Mouse (Mus musculus) lung, postnatal 36 days (tissue): ENCODE data around the gene Evi5.
A peak's percentile ranks its signal among the peaks of the same experiment; 100 is the strongest.

ENCODE experiments used
- DNase-seq: peaks from one replicate; pipeline ENCODE4 v3.0.0; 2022; ENCODE audit warnings: mixed read lengths

Evi5 gene

DNA sequence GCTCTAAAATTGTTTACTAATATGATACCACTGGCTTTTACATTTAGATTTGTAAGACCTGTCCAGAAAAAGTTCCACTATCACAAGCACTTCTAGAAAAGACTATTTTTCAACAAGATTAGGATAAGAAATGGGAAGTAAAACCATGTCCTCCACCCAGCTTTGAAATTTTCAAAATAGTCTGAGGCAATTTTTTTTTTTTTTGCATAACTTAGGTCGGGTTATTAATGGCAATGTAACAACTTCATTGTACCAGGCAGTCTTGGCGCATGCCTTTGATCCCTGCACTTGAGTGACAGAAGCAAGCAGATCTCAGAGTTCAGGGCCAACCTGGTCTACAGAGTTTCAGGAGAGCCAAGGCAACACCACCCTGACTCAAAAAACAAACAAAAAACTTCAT, 5.2 kb downstream of the Evi5 start:
- DNase-seq, result peak; percentile 54

DNA sequence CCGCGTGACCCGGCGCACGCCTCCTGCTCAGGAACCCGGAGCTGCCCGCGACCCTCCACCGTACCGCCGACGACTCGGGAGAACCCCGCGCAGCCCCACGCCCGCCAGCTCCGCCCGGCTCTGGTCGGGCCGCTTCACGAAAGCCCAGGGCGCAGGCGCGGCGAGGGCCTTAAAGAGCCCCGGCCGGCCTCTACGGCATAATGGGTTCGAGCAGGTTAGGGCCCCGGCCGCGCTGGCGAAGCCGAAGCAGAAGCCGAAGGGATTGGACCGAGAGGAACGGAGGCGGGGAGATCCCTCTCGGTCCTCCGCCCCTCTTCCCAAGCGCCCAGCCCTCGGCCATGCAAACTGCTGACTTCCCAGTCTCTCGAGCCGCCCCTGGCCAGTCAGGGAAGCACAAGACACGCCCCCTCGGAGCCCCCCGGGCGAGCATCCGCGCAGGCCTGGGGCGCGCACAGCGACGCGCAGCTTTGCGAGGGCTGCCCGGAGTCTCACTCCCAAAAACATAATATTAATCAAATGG, 5.9 kb downstream of the Evi5 start:
- peak; percentile 95 for DNase-seq

DNA sequence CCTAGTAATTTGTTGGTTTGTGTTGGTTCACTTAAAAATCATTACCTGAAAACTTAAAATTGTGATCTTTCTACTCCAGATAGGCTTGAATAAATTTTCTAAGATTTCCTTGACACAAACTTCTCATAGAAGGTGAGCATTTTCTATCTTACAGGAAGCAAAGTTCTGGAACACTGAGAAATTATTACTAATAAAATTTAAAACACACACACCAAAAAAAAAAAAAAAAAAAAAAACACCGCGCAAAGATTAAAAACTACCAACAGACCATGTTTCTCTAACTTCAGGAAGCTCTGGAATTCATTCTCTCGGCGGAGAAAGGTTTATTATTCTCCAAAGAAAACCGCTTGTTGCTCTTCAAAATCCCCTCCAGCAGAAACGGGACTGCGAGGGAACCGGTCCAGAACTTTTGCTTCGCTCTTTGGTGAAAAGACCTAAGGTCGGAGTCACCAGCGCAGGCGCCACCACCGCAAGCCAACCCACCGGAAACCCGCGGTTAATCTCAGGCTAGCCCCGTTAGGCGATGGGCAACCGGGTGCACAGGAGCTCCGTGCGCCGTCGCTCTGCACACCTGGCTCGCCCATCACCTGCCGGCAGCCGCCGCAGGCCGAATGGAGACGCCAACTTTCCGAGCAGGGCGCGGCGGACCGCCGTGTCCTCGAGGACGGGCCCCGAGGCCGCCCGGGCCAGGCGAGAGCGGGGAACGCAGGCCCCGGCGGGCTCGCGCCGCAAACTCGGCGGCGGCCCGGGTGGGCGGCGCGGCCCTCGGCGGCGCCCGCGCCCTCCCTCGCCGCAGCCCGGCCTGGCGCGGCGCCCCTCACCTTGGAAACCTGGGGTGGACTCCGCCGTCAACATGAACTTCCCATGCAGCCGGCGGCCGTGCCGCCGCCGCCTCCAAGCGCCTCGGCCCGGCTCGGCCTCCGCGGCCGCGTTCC, 6.7 kb downstream of the Evi5 start:
- peak; percentile 74 for DNase-seq

DNA sequence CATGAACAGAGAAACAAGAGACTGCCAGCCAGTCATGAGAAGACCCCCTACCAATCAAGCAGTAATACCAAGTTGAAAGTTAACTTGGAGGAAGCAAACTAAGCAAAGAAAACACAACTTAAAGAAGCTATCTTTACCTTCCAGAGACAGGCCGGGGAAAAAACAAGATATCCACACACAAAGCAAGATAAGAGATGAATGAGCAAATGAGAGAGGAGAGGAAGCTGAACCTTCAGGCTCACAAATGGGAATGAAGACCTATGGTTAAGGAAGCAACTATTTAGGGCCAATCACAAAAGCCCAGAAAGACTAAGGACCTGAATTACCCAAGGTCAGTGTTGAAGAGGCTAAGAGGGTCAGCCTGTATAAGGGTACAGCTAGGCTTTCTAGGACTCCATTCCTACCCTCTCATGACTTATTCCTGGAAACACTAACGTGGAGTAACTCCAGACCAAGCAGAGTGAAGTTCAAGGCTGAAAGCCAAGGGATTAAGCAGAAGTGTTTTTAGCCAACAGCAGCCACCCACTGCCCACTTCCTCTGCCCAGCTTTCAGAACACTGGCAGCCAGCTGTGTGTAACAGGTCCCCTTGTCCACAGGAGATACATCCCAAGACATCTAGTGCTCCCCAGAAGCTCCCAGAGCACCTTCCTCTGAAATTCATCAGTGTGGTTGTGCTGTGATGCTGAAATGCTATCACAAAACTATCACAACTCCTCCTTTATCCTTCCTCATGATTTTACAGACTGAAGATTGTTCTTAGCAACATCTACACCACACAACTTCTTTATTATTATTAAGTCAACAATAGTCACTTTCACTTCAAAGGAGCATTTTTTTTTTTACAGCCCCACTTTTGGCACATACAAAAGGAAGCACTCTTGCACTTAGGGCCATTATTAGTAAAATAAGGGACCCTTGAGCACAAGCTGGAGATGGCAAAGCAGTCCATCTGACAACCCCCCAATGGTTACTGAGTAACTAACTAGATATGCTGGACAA, 8.5 kb downstream of the Evi5 start:
- DNase-seq, result peak; percentile 62

DNA sequence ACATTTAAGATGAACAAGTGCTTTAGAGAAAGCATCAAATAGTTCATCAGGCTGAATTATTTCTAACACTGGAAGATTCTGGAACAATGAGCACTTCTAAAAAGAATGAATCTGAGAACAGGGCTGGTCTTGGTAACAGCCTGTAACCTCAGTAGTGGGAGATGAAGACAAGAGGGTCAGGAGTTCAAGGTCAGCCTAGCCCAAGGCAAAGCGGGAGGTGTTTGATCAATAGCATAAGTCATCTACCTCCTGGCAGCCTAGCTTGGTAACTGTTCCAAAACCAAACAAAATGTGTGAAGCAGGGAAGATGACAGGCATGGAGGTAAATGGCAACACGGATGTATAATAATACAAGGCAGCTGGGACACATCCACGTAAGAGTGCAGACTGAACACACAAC, 10.9 kb downstream of the Evi5 start:
- DNase-seq, result no peak

DNA sequence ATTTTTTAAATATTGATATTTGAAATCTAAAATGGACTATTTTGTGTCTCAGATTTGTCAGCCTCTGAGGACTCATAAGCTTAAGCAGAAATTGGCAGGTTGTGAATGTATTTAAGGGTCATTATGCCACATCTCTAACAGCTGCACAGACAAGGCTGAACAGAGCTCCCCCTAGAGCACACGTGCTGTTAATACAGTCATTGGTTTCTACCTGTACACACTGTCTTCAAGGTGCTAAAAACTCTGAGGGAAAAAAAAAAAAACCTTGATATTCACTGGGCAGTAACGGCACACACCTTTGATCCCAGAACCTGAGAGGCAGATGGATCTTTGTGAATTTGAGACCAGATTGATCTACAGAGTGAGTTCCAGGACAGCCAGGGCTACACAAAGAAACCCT, 15.9 kb downstream of the Evi5 start:
- DNase-seq, result peak; percentile 34

DNA sequence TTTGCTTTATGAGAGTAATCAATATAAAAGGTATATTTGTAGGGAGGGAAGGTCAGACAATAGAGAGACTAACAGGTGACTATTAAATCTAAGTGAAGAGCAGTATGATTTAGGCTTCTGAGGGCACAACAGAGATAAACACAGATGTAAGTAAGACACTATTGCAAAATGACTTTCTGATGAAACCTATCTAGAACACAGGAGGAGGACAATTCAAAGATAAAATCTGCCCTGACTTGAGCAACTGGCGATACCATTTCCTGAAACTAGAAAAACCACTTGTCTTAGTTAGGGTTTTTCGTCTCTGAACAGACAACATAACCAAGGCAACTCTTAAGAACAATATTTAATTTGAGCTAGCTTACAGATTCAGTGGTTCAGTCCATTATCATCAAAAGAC, 19.4 kb downstream of the Evi5 start:
- DNase-seq, result no peak

DNA sequence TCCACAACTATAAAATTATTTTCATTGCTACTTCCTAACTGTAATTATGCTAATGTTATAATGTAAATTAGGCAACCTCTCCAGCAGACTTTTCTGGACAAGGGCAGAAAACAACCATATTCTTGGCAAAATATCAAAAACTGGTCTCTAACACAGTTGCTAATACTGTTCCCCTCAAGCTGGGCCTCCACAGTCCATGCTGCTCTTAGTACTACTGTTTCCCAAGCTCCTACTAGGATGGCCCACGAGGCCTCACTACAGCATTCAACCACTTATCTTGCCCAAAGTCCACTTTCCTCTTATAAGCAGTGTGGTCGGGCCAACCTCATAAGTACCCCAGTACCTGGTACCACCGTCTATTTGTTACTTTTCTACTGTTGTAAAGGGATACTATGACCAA, 20.4 kb downstream of the Evi5 start:
- no peak for DNase-seq

DNA sequence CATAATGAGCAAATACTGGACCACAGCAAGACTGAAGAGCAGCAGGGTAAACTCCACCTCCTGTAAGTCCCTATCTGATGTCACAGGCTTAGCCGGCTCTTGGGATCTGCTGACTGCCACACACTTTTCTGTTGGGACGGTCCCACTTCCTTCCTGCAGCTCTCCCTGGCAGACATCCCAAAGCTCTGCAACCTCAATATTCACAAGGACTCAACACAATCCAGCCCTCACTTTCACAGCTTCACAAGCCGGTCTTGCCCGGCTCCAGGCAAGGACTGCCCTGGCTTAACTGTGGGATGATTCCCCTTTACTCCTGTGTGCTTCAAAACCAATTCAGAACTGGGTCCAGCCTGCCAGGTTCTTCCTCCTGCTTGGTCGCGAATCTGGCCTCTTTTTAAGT, 21.1 kb downstream of the Evi5 start:
- DNase-seq, result peak; percentile 61

DNA sequence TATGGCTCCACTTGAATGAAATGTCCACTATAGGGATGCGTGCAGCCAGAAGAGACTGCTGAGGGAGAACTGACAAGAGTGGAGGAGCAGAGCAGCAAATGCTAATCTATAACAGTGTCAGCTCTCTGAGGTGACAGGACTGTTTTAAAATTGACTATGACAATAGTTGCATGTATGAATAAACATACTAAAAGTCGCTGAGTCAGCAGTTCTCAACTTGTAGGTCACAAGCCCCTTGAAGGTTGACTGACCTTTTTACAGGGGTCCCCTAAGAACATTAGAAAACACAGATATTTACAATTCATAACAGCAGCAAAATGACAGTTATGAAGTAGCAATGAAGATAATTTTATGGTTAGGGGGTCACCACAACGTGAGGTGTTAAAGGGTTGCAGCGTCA, 25.9 kb downstream of the Evi5 start:
- no peak for DNase-seq

DNA sequence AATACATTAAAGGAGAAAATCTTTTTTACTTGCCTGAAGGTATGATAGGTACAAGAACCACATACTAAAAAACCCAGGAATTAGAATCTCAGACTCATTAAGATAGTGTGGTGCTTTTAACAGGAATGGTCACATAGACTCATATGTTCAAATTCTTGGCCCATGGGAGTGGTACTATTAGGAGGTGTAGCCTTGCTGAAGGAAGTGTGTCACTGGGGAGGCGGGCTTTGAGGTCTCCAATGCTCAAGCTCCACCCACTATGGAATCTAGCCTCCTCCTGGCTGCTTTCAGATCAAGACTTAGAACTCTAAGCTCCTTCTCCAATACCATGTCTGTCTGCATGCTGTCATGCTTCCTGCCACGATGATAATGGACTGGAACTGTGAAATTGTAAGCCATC, 27.1 kb downstream of the Evi5 start:
- DNase-seq, result no peak

DNA sequence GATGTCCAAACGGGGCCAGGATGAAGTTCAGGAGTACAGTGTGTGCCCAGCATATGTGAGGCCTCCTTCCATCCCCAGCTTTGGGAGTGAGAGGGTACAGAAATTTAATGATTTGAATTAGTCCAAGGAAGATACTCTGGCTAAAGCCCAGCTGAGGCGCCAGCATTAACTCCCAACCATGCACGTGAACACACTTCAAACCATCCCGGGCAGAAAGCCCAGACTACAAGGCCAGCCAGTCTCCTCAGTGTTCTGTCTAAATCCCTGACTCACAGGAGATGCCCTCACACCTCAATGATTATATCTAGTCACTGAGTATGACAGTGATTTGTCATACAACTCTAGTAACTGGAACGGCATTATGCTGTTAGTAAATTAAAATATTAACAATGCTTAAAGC, 27.6 kb downstream of the Evi5 start:
- DNase-seq, result no peak

DNA sequence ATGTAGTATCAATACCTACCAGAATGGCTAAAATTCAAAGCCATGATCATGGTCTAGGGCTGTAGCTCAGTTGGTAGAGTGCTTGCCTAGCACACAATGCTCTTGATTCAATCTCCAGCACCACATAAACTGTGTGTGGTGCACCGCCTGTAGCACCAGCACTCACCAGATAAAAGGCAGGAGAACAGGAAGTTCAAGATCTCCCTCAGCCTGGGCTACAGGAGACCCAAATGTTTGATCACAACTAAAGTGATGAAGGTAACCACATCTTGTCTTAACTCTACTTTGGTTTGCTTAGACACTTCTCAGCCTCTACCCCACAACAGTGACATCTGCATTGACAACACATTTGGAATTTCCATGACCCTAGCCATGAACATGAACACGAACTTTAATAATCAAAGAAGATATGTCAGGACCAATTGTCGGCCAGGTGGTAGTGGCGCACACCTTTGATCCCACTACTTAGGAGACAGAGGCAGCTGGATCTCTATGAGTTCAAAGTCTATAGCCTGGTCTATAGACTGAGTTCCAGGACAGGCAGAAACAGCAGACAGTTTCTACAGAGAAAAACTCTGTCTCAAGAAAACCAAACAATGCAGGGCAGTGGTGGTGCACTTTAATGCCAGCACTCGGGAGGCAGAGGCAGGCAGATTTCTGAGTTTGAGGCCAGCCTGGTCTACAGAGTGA, 34.2 kb downstream of the Evi5 start:
- DNase-seq, result no peak

DNA sequence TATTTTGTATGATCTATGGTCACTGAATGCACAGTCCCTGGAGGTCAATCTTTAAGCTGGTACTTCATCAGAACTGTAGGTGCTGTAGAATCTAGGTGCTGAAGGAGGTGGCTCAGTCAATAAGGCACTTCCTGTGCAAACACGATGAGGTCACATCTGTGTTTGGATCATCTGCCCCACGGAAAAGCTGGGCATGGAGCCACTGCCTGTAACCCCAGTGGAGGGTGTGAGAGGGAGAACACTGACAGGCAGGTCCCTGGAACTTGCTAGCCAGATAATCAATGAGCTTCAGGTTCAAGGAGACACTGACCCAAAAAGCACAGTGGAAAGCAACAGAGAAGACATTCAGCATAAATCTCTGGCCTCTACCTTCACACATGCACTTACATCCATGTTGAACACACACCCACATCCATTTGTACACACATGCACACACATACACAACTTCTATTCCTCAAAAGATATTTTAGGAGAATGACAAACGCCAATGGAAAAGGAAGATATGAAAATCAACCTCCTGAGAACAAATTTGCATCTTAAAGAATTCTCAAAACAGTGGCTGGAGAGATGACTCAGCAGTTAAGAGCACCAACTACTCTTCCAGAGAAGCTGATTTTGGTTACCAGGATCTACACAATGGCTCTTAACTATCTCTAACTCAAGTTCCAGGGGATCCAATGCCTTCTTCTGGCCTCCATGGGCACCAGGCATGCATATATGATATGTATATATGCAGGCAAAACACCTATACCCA, 35.8 kb downstream of the Evi5 start:
- DNase-seq, result peak; percentile 21

DNA sequence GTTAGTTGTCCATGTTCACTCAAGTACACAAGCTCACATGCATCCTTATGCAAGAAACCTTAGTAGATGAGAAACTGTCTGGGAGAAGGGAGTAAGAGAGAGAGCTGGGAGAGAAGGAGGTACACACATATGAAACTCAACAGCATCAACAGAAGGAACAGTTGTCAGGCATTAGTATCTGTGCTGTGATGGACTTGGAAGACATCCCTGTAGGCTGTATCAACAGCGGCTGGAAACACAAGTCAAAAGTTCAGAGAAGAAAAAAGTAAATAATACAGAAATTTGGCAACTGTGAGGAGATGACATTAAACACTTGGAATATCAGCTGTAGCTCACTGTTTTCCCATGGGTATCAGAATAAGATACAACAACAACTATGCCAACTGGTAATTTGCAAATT, 40.6 kb downstream of the Evi5 start:
- DNase-seq, result no peak

DNA sequence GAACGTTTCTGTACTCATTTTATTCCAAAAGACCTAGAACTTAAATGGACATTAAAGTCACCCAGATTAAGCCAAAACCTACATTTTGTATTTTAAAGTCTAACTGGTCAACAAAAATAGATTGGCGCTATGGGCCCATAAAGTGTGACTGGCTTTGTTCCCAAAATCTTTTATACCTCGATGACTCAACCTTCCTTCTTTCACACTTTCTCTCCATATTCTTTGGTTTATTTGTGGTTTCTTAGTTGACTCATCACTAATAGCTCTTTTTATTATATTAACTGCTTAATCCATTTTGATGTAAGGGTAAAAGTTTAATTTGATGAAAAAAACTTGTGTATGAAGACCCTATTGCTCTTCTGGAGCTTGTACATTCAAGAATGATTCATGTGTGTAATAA, 43.6 kb downstream of the Evi5 start:
- DNase-seq, result no peak

DNA sequence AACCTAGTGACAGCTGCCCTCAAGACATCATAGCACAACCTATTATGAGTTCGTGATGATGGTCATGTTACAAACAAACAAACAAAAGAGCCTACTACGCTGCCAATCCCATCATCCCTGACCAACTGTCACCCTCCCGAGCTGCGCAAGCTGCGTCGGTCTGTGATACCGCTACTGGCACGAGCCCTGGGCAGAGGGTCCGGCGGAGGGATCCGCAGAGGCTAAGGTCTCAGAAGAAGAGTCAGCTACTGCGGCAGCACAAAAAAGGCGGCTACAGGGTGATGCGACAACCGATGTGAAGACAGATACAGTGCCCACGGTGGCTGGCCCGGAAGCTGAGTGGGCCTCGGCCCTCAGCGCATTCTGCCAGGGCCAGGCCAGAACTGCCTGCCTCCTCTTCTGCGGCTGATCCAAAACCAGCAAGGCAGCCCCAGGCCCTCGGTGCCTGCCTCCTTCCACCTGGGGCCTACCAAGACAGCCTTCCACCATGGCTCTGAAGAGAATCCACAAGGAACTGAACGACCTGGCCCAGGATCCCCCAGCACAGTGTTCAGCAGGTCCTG, 44.8 kb downstream of the Evi5 start, which contains the start of gene Ube2d2b:
Gene Ube2d2b (plus strand): TSS at position 102 of the 563 bp plus-strand sequence.
- no peak for DNase-seq

DNA sequence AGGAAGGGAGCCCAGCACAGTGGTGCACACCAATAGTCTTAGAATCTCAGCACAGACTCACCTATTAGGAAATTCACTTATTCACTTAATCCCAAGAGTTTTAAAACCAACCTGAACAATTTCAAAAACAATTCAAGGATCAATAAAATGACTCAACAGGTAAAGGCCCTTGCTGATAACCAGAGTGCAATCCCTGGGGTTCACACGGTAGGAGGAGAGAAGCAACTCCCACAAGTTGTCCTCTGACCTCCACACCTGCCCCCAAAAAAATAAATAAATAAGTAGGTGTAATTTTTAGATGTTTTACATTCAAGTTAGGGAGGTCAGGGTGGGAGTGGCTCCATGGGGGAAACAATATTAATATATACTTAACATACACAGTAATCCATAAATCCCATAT, 52.4 kb downstream of the Evi5 start:
- no peak for DNase-seq

DNA sequence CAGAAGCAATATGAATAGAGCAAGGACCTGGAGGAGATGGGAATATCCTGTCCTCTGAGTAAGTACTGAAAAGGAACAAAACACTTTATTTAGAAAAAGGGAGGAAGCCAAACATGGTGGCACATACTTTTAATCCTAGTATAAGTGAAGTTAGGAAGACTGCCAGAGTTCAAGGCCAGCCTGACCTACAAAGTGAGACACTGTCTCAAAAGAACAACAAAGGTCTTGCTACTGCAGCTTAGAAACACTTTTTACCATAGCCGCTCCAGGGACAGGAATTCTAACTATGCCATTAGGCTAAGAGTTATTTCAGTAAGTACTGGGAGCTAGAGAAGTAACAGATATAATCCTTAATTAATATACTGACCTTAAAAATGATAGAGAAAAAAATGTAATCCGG, 60.3 kb downstream of the Evi5 start:
- DNase-seq, result no peak

DNA sequence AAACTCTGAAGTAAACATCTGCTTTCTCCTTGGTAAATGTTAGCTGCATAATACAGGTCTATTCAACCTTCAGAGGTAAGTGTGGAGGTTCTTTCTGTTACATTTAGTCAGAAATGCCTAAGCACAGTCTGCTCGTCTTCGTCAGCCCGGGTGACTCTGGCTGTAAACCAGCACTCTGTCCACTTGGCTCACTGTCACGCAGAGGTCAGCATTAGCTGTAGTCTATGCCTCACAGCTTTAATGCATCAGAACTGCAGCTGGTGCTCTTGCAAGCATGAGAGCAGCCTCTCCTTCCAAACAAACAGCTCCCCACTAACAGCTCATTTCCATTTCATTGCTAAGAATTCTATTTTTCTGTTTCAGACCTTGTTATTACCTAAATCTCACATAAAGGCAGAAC, 67.4 kb downstream of the Evi5 start:
- peak; percentile 32 for DNase-seq

DNA sequence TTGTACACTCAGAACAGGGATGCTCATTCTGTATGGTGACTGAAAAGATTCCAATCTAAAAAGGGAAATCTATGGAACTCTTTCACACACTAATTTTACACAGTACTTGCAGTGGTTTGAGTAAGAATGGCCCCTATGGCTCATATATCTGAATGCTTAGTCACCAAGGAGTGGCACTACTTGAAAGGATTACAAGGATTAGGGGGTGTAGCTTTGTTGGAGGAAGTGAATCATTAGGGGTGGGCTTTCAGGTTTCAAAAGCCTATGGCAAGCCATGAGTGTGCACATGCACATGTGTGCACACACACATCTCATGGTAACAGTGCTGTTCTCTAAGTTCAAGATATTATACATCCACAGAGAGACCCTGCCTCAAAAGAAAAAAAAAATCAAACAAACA, 72.3 kb downstream of the Evi5 start:
- DNase-seq, result no peak

DNA sequence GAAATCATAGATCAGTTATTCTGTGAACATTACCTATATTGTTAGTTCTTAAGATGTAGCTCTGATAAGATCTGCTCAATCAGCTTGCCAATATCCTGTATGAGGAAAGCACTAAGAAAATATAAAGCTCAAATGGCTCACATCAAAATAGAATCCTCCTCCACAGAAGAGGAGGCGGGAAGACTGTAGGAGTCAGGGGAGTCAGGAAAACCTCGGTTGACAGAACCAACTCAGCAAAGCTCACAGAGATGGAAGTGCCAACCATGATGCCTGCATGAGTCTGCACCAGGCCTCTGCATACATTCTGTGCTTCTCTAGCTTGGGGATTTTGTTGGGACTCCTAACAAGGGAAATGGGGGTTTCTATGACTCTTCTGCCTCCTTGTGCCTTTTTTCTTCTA, 73.7 kb downstream of the Evi5 start:
- DNase-seq, result no peak
